Mouse (Mus musculus) embryonic stem cell, embryonic (primary cell): ENCODE results near the gene Eml1.

Experiments used
- CTCF ChIA-PET, 4 experiments: fragments of 300-600 bp in 2 of 4; fragments of 350-600 bp in 2 of 4; sonication (Branson Sonifier 250); formaldehyde crosslinking; loops; one replicate each; lab custom pipeline; 2022; ENCODE audit warnings: inconsistent platforms in 2 of 4; lab: Charles Lee
- POLR2A ChIA-PET, 4 experiments: fragments of 300-600 bp in 2 of 4; fragments of 350-600 bp in 2 of 4; sonication (Branson Sonifier 250); formaldehyde crosslinking; loops; one replicate each; lab custom pipeline; 2022; ENCODE audit warnings: antibody characterized with exemption in 4 of 4, inconsistent platforms in 1 of 4; lab: Charles Lee

Gene Eml1

DNA sequence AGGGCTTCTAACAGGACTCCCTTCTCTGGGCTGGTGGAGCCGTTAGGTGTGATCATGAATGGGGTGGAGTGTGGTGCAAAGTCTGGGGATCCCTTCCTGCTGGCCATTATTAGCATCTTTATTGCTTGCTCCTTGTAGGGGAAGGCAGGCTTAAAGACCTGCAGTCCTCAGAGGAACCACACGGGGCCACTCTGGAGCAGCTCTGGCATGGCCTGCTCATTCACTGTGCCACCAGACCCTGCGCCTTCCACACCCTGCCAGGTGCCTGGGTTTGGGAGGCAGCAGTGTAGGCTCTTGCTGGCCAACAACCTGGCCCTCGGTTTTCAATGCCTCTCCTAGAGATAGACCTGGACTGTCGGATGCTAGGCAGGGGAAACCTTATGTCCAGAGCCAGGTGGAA lies 7.0 kb upstream of the Eml1 start:
- POLR2A ChIA-PET: interaction anchor here in 3 of 4 experiments (0.5 to 2.0 kb wide), 7 partner anchors 10 to 215 kb away, joined by 3 to 8 read pairs (median 3); no protein-coding TSS in a partner anchor
- CTCF ChIA-PET: interaction anchor here (0.6 to 2.7 kb wide), 44 partner anchors 8 to 289 kb away, joined by 3 to 22 read pairs (median 4); no protein-coding TSS in a partner anchor

DNA sequence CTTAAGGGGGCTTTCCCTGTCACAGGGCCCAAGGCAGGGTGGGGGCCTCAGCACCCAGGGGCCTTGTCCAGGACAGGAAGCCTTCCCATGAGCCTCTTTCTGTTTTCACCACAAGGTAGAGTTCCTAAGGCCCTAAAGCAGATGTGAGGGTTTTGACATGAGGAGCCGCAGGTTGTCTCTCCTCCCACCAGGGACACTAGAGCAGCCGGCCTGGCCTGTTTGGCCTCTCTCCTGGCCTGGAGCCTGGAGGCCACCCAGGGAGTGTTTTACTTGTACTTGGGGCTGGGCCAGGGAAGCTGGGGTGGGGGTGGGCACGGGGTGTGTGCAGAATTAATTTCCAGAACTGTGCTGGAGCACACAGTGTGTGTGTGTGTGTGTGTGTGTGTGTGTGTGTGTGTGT lies 5.4 kb upstream of the Eml1 start:
- POLR2A ChIA-PET: no interaction called here
- CTCF ChIA-PET: no interaction called here

DNA sequence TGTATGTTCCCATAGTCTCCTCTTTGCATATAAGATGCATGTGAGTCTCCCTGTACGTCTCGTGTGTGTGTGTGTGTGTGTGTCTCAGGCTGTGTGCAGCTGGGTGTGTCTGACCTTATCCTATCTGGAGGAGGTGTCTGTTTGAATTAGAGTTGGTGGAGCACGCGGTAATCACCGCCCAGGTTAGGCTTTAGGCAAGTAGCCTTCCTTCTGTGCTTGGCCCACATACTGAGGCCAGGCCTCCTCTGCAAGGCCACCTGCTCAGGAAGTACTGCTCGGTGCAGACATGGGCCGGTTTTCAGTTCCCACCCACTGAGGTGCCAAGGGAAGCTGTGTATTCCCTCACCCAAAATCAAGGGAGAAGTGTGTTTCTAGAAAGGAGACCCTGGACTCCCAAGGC lies 4.9 kb upstream of the Eml1 start:
- POLR2A ChIA-PET: no interaction called here
- CTCF ChIA-PET: no interaction called here

DNA sequence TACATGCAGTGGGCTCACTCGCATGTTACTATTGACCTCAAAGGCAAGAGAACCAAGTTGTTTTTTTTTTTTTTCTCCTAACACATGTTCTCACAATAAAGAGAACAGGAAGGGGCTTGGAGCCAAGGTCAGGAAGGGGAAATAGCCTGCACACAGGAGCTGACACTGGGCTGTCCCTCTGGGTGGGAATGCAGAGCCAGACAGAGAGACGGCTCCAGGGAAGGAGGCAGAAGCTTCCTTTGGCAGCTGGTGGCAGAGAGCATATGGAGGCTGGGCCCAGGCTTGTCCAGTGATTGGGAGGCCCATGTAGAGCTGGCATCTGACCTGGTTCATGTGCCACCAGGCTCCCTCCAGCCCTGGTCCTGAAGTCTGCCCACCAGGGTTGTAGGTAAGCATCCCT lies 2.8 kb upstream of the Eml1 start:
- CTCF ChIA-PET: interaction anchor here in 1 of 4 experiments (1.2 kb wide), 1 partner anchor 123 kb away, joined by 3 read pairs; no protein-coding TSS in a partner anchor
- POLR2A ChIA-PET: interaction anchor here in 2 of 4 experiments (0.6 to 0.7 kb wide), 2 partner anchors 10 to 129 kb away, joined by 3 to 5 read pairs; no protein-coding TSS in a partner anchor

DNA sequence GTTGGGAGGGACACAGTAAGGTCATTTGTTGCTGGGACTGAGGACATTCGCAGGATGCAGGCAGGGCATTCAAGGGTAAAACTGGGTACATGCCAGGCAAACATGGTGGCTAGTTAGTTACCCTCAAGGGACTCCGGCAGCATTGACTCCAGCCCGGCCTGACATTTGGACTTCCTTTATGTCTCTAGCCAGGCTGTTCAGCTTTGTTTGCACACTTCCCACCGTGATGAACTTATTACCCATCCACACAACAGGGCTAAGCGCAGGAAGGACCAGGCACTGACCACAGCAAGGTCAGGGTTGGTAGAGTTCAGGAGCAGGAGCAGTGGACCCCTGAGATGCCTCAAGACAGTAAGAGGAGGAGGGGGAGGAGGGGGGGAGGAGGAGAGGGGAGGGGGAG lies 1.8 kb upstream of the Eml1 start:
- ChIA-PET POLR2A (no interaction called here), CTCF (interaction anchor here in 1 of 4 experiments (0.6 kb wide), 1 partner anchor 119 kb away, joined by 8 read pairs; no protein-coding TSS in a partner anchor)

DNA sequence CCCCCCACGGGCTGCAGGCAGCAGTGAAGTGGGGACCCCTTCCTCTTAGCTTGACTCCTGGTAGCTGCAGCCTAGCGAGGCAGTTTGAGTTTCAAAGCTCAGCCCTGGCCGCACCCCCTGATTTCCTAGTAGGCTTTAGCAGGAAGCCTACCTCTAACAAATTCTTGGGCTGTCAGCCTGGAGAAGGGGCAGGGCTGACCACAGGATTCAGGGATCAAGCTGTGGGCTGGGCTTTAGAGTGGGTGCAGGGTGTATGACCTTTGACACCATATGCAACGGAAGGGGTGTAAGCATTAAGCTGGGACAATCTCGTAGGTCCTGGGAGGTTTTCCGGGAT lies 640 bp downstream of the Eml1 start:
- CTCF ChIA-PET: interaction anchor here in 3 of 4 experiments (0.5 to 0.8 kb wide), 4 partner anchors 15 to 158 kb away, joined by 3 read pairs; no protein-coding TSS in a partner anchor
- POLR2A ChIA-PET: interaction anchor here in 2 of 4 experiments (0.5 to 0.6 kb wide), 2 partner anchors 54 to 166 kb away, joined by 3 to 4 read pairs; no protein-coding TSS in a partner anchor

DNA sequence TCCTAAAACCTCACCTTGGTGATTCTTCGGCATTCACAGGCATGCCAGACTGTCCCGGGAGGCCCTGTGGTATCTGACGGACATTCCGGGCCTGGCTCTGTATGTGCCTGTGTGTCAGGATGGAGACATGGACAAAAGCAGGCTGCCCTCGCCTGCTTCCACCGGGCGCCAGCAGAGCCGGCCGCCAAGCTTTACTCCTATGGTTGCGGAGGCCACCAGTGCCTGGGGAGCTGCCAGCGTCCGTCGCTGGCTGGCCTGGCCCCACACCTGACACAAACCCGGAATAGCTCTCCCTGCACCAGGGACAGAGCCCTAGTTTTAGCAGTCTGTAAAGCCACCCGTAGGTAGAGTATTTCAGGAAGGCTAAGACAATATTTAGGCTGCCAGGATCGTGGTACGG lies 1.5 kb downstream of the Eml1 start:
- ChIA-PET CTCF (interaction anchor here (0.6 to 1.2 kb wide), 4 partner anchors 16 to 295 kb away, joined by 3 to 5 read pairs (median 3); no protein-coding TSS in a partner anchor), POLR2A (interaction anchor here in 1 of 4 experiments (0.6 kb wide), 1 partner anchor 1623 kb away, joined by 7 read pairs; no protein-coding TSS in a partner anchor)

DNA sequence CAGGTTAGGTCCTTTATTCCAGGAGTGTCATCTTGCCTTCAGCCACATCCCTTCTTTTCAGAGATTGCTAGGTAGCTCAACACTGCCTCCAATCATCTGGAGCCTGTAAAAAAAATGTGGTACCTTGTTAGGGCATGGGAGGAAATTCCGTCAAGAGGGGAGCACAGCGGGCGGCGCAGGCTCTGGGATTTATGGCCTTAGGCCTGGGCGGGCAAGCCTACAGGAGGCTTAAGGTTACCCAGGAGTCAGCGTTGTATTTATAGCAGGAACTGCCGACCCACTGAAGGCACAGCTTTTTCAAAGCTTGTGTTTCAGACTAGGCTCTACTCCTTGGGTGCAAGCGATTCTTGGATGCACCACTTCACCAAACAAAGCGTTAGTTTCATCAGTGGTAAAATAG lies 2.9 kb downstream of the Eml1 start:
- ChIA-PET POLR2A (interaction anchor here in 1 of 4 experiments (1.4 kb wide), 1 partner anchor 11 kb away, joined by 3 read pairs; no protein-coding TSS in a partner anchor), CTCF (interaction anchor here in 3 of 4 experiments (0.6 to 1.7 kb wide), 5 partner anchors 10 to 332 kb away, joined by 3 to 6 read pairs (median 3); no protein-coding TSS in a partner anchor)

DNA sequence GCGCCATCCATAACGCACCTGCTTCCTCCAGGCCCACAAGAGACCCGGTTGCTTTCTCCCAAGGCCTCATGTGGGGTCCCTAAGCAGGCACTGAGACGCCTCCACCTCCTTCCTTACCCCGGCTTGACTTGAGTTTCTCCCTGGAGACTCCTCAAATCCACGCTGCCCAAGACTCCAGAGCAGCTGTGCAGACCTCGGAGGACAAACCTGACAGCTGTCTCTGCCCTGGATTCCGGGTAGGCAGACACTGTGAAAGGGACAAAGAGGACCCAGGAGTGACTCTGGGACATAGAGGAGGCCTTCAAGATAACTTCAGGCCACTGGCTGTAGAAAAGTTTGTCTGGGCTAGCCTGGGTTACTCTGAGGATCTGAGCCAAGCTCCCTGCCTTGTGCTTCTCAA lies 3.9 kb downstream of the Eml1 start:
- ChIA-PET CTCF (interaction anchor here in 1 of 4 experiments (1.5 kb wide), 1 partner anchor 113 kb away, joined by 4 read pairs; no protein-coding TSS in a partner anchor), POLR2A (no interaction called here)

DNA sequence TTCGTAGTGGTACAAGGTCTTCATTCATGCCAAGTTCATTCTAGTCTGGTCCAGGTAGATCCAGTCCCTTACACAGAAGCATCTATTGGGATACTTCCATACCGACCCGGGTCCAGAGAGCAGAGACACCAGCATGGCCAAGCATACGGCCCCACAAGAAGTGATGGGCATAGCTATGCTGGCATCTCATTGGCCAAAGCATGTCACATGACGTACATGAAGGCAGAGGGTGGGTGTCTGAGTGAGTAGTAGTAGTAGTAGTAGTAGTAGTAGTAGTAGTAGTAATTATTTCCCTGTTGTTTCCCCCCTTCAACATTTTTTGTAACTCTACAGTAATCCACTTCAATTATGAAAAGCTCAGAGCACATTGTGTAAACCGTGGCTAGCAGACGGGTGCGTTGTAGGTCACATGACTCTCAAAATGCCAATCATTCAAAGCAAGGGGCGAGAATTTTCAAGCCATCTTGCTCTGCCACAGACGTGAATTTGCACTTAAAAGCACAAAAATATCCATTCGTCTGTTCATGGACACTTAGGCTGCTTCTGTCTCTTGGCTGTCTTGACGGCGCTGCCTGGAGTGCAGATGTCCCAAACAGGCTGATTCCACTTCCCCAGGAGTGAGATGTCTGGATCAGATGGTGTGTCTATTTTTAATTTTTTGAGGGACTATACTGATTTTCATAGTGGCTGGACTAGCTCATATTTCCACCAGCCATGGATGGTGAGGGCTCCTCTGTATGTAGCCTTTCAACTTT lies 7.8 kb downstream of the Eml1 start:
- ChIA-PET POLR2A (no interaction called here), CTCF (no interaction called here)

DNA sequence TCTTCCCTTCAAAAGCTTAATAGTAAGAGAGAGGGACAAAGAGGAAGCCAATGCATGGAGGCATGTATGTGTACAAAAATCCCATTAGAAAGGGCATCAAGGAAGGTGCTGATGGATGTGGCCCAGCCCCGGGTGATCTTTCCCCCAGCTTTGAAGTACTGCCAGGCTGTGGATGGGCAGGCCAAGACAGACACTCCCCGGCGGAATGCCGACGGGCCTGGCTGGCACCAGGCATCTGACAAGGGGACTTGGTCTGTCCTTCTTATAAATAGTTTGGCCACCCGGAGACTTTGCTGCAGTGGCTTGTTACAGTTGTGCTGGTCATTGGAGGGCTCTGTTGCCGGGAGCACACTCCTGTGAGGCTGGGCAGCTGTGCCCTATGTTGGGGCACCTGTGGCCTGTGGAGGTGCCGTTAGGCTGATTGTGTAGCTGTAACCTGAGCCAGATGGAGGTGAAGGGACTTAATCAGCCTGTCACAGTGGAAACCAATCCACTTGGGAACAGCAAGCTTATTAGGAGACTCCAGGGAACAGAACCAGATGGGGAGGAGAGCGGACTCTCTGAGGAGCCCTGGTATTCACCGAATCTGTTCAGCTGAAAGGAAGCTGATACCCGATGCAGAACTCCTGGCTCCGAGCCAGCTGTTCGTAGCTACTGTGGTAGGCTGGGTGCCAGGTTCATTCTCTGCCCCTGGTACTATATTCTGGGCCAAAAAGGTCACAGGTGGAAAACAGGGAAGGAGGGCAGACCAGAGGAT lies 15.9 kb downstream of the Eml1 start:
- ChIA-PET POLR2A (no interaction called here), CTCF (interaction anchor here in 1 of 4 experiments (0.5 to 1.3 kb wide), 2 partner anchors 23 to 944 kb away, joined by 3 to 4 read pairs; no protein-coding TSS in a partner anchor)

DNA sequence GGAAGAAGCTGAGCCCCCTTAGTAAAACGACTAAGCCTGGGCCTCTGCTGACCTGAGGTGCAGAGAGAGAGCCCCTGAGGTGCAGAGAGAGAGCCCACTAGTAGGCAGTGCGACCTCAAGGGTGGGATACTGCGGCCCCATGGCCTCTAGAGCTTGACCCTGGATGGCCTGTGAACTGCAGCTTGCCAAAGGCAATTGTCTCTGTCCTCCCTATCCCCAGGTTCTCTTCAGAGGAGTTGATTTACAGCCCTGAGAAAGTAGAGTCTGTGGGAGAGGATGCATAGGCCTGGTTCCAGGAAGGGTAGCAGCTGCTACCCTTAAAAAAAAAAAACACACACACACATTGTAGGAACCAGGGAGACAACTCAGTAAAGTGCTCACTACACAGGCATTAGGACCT lies 19.0 kb downstream of the Eml1 start:
- POLR2A ChIA-PET: no interaction called here

DNA sequence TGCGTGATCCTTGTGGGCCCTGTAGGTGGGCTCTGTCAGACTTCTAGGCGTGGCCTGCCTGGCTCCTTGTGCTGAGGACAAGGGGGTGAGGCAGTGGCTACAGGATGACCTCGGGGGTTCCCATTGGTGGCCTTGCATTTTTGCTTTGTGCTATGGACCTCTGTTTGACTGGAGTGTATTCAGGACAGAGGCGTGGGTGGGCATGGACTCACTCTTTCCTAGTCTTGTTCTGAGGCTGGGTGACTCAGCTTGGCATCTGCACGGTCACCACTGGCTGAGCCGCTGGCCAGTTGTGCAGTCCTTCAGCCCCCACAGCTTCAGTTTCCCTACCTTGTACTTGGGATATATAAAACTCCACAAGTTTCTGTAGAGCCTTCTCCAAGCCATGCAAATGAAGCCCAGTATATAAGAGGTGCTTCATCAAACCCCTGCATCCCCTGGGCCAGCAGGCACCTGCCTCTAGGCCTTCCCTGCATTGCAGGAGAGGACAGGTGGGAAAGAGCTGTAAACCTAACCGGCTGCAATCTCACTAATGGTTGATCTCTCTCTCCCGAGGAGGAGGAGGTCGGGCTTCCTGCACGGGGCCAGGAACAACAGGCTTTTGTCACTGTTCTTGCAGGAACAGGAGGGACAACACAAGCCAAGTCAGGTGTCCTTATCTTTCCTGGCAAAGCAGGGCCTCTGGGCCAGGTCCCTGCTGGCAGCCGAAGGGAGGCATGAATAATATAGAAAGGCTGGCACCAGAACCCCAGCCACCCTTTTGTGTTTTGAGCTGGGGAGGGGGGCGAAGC lies 21.7 kb downstream of the Eml1 start:
- ChIA-PET CTCF (no interaction called here), POLR2A (interaction anchor here in 1 of 4 experiments (0.5 kb wide), 1 partner anchor 39 kb away, joined by 9 read pairs; no protein-coding TSS in a partner anchor)

More for the DNA sequence above, 19.0 kb downstream of the Eml1 start:
- CTCF ChIA-PET: interaction anchor here in 3 of 4 experiments (0.6 to 1.4 kb wide), 4 partner anchors 98 to 236 kb away, joined by 3 to 8 read pairs (median 6); no protein-coding TSS in a partner anchor

DNA sequence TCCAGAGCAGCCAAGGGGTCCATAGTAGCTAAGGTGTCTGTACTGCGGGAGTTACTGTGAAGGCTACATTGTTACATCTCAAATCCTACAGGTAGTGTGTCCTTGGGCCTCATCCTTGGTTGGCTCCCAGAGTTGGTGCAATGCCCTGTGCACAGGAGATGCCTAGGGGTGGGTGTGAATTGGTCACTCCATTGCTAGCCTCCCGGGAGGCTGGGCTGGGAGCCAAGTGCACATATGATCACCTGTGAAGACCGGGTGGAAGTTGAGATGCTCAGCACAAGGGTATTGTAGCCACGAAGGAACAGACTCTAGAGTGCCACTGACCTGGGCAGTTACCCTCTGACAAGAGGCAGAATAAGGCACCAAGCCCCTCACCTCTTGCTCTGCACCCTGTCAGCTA lies 22.3 kb downstream of the Eml1 start:
- ChIA-PET POLR2A (interaction anchor here in 1 of 4 experiments (0.6 kb wide), 1 partner anchor 1856 kb away, joined by 3 read pairs; no protein-coding TSS in a partner anchor), CTCF (no interaction called here)

DNA sequence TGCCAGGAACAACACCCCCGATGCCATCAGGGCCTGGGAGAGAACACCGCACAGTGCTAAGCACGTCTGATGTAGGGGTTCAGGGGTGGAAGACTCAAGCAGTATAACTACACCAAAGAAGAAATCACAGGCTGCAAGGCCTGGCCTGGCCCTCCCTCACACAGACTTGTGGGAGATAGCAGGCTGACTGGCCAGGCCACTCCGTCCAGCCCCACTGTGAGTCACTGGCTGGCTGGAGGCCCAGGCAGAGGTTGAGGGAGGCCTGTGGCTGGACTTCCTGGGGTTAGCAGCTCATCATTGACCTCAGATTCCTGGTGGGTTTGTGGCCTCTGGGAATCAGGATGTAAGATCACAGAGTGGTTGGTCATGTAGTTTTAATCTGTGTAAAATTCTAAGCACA lies 22.9 kb downstream of the Eml1 start:
- CTCF ChIA-PET: no interaction called here
- POLR2A ChIA-PET: interaction anchor here in 2 of 4 experiments (0.6 to 0.9 kb wide), 2 partner anchors 135 to 1855 kb away, joined by 3 read pairs; no protein-coding TSS in a partner anchor

DNA sequence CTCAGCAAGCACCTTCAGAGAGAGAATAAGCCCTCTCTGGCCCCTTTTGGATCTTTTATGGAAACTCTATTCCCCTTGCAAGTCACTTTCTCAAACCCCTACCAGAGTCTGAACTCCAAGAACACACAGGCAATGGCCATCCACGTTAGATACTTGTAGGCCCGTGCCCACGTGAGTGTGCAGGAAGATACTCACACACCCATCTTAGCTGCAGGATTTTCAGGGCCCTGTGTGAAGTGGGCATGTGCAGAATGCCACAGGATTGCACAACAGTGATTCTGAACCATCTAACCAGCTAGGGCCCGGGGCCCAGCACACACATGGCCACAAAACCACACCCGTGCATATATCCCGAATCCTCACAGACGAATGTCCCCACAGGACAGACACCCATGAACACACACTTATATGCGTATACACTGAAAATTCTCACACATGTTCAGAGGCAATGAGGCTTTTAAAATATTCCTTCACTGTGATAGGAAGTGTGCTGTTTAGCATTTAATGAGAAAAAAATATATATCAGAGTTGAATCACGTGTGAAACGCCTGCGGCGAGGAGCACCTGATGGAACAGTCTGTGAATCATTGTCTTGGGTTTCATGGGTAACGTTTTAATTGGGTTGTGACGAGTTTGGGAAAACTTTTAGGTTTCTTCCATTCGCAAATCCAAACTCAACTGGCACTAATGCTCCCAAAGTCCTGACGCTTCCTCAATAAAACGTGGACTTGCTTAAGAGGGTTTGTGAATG lies 24.0 kb downstream of the Eml1 start:
- CTCF ChIA-PET: no interaction called here
- POLR2A ChIA-PET: interaction anchor here in 1 of 4 experiments (0.9 kb wide), 1 partner anchor 134 kb away, joined by 3 read pairs; no protein-coding TSS in a partner anchor

DNA sequence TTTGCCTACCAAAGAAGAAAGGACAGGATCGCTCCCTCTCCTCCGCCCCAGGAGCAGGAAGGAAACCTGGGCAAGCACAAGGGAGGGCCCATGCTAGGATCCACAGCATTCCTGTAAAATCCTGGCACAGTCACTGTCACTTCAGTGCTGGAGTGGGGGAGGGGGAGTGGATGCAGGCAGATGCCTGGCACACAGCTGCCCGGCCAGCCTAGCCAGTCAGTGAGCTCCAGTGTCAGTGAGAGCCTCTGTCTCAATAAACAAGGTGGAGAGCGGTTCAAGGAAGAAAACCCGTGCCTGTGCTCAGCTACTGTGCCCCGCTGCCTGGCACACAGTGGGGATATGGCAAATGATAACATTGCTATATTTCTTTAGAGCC lies 24.5 kb downstream of the Eml1 start:
- CTCF ChIA-PET: no interaction called here
- POLR2A ChIA-PET: no interaction called here
